Comparison of ENCODE assay signal across 13 mouse cellular contexts in genomic region chr1:74026703-74027195, GRCm38 (mm10).
DNase-seq lines count a peak whose midpoint lies in the region; ATAC-seq and TF ChIP-seq lines count a peak whose summit lies in the region.
"Had no signal": no experiment of that assay in that cellular context is flagged by ENCODE, and none has a peak within 500 bp of the region (broad histone marks: within the 10 kb centered on the region; RNA-seq: fewer than 3 reads in every experiment).

No protein-coding gene starts in this region.

- peaks cover 74% of the 10 kb centered on the region for H3K79me2 ChIP-seq in myocyte (ENCODE audit: control insufficient read depth, insufficient read depth)

- H3K9me3 ChIP-seq in heart, embryonic 10.5 days = no peaks in the 10 kb centered on the region
- H3K9me3 ChIP-seq in lung, embryonic 15.5 days = no peaks in the 10 kb centered on the region
- H3K9me3 ChIP-seq in intestine, embryonic 16.5 days (ENCODE audit: control insufficient read depth, low read length) = no peaks in the 10 kb centered on the region
- H3K9me3 ChIP-seq: forebrain, embryonic 15.5 days; hindbrain, embryonic 10.5 days; midbrain, embryonic 10.5 days had no signal

- H3K9ac ChIP-seq in lung, embryonic 15.5 days = no peak overlapping the region
- no peak overlapping the region for H3K9ac ChIP-seq in intestine, embryonic 16.5 days (ENCODE audit: low read depth, low read length)
- H3K9ac ChIP-seq: forebrain, embryonic 15.5 days had no signal

- no peak for TF ChIP-seq POLR2A in myocyte (IDR thresholded peaks at IDR 0.05; ENCODE audit: insufficient read length, low read depth)

- peaks cover 97% of the 10 kb centered on the region for H3K4me1 ChIP-seq in heart, embryonic 10.5 days
- H3K4me1 ChIP-seq in lung, embryonic 15.5 days = peaks cover 98% of the 10 kb centered on the region
- peaks cover 68% of the 10 kb centered on the region for H3K4me1 ChIP-seq in intestine, embryonic 16.5 days (ENCODE audit: control insufficient read depth, insufficient read depth, low read length)

- no peaks in the 10 kb centered on the region for H3K27me3 ChIP-seq in heart, embryonic 10.5 days (ENCODE audit: insufficient read depth, poor library complexity, severe bottlenecking)
- H3K27me3 ChIP-seq in lung, embryonic 15.5 days = no peaks in the 10 kb centered on the region
- no peaks in the 10 kb centered on the region for H3K27me3 ChIP-seq in intestine, embryonic 16.5 days (replicated peaks; ENCODE audit: control insufficient read depth, insufficient read depth, low read length)
- H3K27me3 ChIP-seq in myocyte (ENCODE audit: control insufficient read depth, insufficient read depth, insufficient read length) = no peaks in the 10 kb centered on the region
- H3K27me3 ChIP-seq: forebrain, embryonic 15.5 days; Patski had no signal

- no peaks in the 10 kb centered on the region for H3K36me3 ChIP-seq in heart, embryonic 10.5 days
- no peaks in the 10 kb centered on the region for H3K36me3 ChIP-seq in lung, embryonic 15.5 days
- H3K36me3 ChIP-seq in intestine, embryonic 16.5 days (ENCODE audit: control insufficient read depth, insufficient read depth, low read length) = no peaks in the 10 kb centered on the region
- H3K36me3 ChIP-seq in myocyte (ENCODE audit: control insufficient read depth, insufficient read depth) = no peaks in the 10 kb centered on the region
- H3K36me3 ChIP-seq: forebrain, embryonic 15.5 days; hindbrain, embryonic 10.5 days; midbrain, embryonic 10.5 days had no signal

- H3K4me3 ChIP-seq in heart, embryonic 10.5 days = no peak overlapping the region; the same call in 1 of the 2 replicates
- H3K4me3 ChIP-seq in lung, embryonic 15.5 days = no peak overlapping the region
- no peak overlapping the region for H3K4me3 ChIP-seq in intestine, embryonic 16.5 days (ENCODE audit: low read length)
- H3K4me3 ChIP-seq in myocyte = no peak overlapping the region
- H3K4me3 ChIP-seq: forebrain, embryonic 15.5 days; hindbrain, embryonic 10.5 days; midbrain, embryonic 10.5 days had no signal

- H3K27ac ChIP-seq in heart, embryonic 10.5 days = peak overlapping the region; percentile 79
- H3K27ac ChIP-seq in lung, embryonic 15.5 days = peak overlapping the region; percentile 95
- peak overlapping the region; percentile 88 for H3K27ac ChIP-seq in intestine, embryonic 16.5 days (ENCODE audit: low read length)

- H3ac ChIP-seq in myocyte (ENCODE audit: control insufficient read depth, insufficient read length) = no peak overlapping the region

- 48% methylated on average over 9 of the region's 9 CpGs for WGBS in heart, embryonic 10.5 days
- 47% methylated on average over 9 of the region's 9 CpGs for WGBS in lung, embryonic 15.5 days
- 65% methylated on average over 9 of the region's 9 CpGs for WGBS in intestine, embryonic 16.5 days

- intact Hi-C loops in heart, postnatal 25 days (cut with DNase I) = loop anchor here (2.0 kb wide), 1 partner anchor 48 kb away; no protein-coding TSS in a partner anchor

- H3K4me2 ChIP-seq in lung, embryonic 15.5 days = no peak overlapping the region
- no peak overlapping the region for H3K4me2 ChIP-seq in intestine, embryonic 16.5 days (ENCODE audit: low read depth, low read length)
- H3K4me2 ChIP-seq in myocyte (ENCODE audit: low read depth) = peak overlapping the region; percentile 72
- H3K4me2 ChIP-seq: forebrain, embryonic 15.5 days had no signal

- no peak for DNase-seq in heart, embryonic 10.5 days (ENCODE audit: low spot score)
- no peak for DNase-seq in heart, postnatal 25 days (ENCODE audit: low spot score)
- DNase-seq in lung, postnatal 25 days (ENCODE audit: low spot score) = no peak
- DNase-seq in T-cell, adult 2 months (ENCODE audit: low spot score) = no peak
- DNase-seq: B cell, adult 2 months had no signal

- no peak for ATAC-seq in lung, embryonic 15.5 days (ENCODE audit: borderline replicate concordance, extremely low read depth, low FRiP score, low TSS enrichment)
- ATAC-seq in intestine, embryonic 16.5 days = no peak
- ATAC-seq in monocyte, adult 5-6 weeks (replicated peaks; ENCODE audit: insufficient number of reproducible peaks, low FRiP score, low TSS enrichment, poor library complexity, severe bottlenecking) = no peak
- ATAC-seq: forebrain, embryonic 15.5 days; Patski had no signal

TF ChIP-seq in myocyte, 11 proteins besides CTCF, POLR2A, EP300 and RAD21:
- TF ChIP-seq MAX (IDR thresholded peaks at IDR 0.05; ENCODE audit: low read depth) (no peak), TCF3 (IDR thresholded peaks at IDR 0.05; ENCODE audit: insufficient read length, low read depth) (no peak), MYOG (IDR thresholded peaks at IDR 0.05; ENCODE audit: control insufficient read depth in 1 of 3, insufficient read depth in 1 of 3, insufficient read length in 2 of 3, low read depth in 2 of 3) (no peak)
